Mouse (Mus musculus): ENCODE measurements around the gene Gm28845. TPM values are rescaled to one million over a fixed set of nuclear protein-coding genes. Genes with fewer than 3 reads are reported as not detected.

Gene Gm28845
- polyA plus RNA-seq, 2 experiments = not detected

GRCm38 (mm10) chr1:65109756-65110435 is 9.5 kb downstream of the Gm28845 start:
- no peaks in the 10 kb centered on the region for H3K36me3 ChIP-seq (replicated peaks; ENCODE audit: control insufficient read depth, insufficient read depth, low read depth)
- no peak for TF ChIP-seq CTCF (IDR thresholded peaks at IDR 0.05; ENCODE audit: low read depth)
- no peaks in the 10 kb centered on the region for H3K27me3 ChIP-seq (ENCODE audit: control insufficient read depth, insufficient read depth, low read length)
- H3K4me2 ChIP-seq (ENCODE audit: low read depth) = no peak overlapping the region
- H3K9ac ChIP-seq (replicated peaks) = no peak overlapping the region
- no peak overlapping the region for H3K27ac ChIP-seq
- peaks cover 0 to 8% of the 10 kb centered on the region in 2 experiments; a peak in 2 of 4 replicates for H3K4me1 ChIP-seq (replicated peaks; ENCODE audit: control insufficient read depth in 2 of 2, insufficient read depth in 2 of 2, low read length in 1 of 2)
- H3K4me3 ChIP-seq (ENCODE audit: insufficient read depth in 1 of 2, low read depth in 2 of 2, low read length in 2 of 2) = no peak overlapping the region
- DNase-seq (ENCODE audit: low read depth in 3 of 3, low spot score in 3 of 3) (no peak), ATAC-seq (ENCODE audit: insufficient read depth) (no peak)
- no peaks in the 10 kb centered on the region for H3K9me3 ChIP-seq (ENCODE audit: control insufficient read depth, low read length)
- 63% methylated on average over 25 of the region's 25 CpGs for WGBS (ENCODE audit: insufficient replicate concordance)

GRCm38 (mm10) chr1:65109196-65109595 is 10.2 kb downstream of the Gm28845 start:
- Histone ChIP-seq H3K36me3 (replicated peaks; ENCODE audit: control insufficient read depth, insufficient read depth, low read depth) (no peaks in the 10 kb centered on the region), H3K4me3 (ENCODE audit: insufficient read depth in 1 of 2, low read depth in 2 of 2, low read length in 2 of 2) (no peak overlapping the region), H3K4me1 (replicated peaks; ENCODE audit: control insufficient read depth in 2 of 2, insufficient read depth in 2 of 2, low read length in 1 of 2) (peaks cover 0 to 8% of the 10 kb centered on the region in 2 experiments; a peak in 2 of 4 replicates), H3K4me2 (ENCODE audit: low read depth) (no peak overlapping the region), H3K27me3 (ENCODE audit: control insufficient read depth, insufficient read depth, low read length) (no peaks in the 10 kb centered on the region), H3K9me3 (ENCODE audit: control insufficient read depth, low read length) (no peaks in the 10 kb centered on the region), H3K27ac (no peak overlapping the region), H3K9ac (replicated peaks) (no peak overlapping the region)
- no peak for DNase-seq (ENCODE audit: low read depth in 3 of 3, low spot score in 3 of 3)
- WGBS (ENCODE audit: insufficient replicate concordance) = 46% methylated on average over 8 of the region's 8 CpGs
- TF ChIP-seq CTCF (IDR thresholded peaks at IDR 0.05; ENCODE audit: low read depth) = no peak
- TF ChIP-seq EP300 (IDR thresholded peaks at IDR 0.05; ENCODE audit: low read depth) = no peak
- no peak for ATAC-seq (ENCODE audit: insufficient read depth)

GRCm38 (mm10) chr1:65107654-65108279 is 11.6 kb downstream of the Gm28845 start:
- 62% methylated on average over 10 of the region's 10 CpGs for WGBS (ENCODE audit: insufficient replicate concordance)
- H3K9me3 ChIP-seq (ENCODE audit: control insufficient read depth, low read length) = no peaks in the 10 kb centered on the region
- H3K27me3 ChIP-seq (ENCODE audit: control insufficient read depth, insufficient read depth, low read length) = no peaks in the 10 kb centered on the region
- peaks cover 0 to 1% of the 10 kb centered on the region in 2 experiments; a peak in 2 of 4 replicates for H3K4me1 ChIP-seq (replicated peaks; ENCODE audit: control insufficient read depth in 2 of 2, insufficient read depth in 2 of 2, low read length in 1 of 2)
- no peak overlapping the region for H3K27ac ChIP-seq
- H3K9ac ChIP-seq (replicated peaks) = no peak overlapping the region
- ATAC-seq (ENCODE audit: insufficient read depth) (no peak), DNase-seq (ENCODE audit: low read depth in 3 of 3, low spot score in 3 of 3) (no peak)
- no peaks in the 10 kb centered on the region for H3K36me3 ChIP-seq (replicated peaks; ENCODE audit: control insufficient read depth, insufficient read depth, low read depth)
- H3K4me3 ChIP-seq (ENCODE audit: insufficient read depth in 1 of 2, low read depth in 2 of 2, low read length in 2 of 2) = no peak overlapping the region
- H3K4me2 ChIP-seq (ENCODE audit: low read depth) = no peak overlapping the region
- TF ChIP-seq EP300 (IDR thresholded peaks at IDR 0.05; ENCODE audit: low read depth) (no peak), CTCF (IDR thresholded peaks at IDR 0.05; ENCODE audit: low read depth) (no peak)

GRCm38 (mm10) chr1:65103273-65103672 is 16.1 kb downstream of the Gm28845 start, which contains the start of gene Cryga:
TSS of gene Cryga (minus strand) at chr1:65103373.
- Histone ChIP-seq H3K4me1 (replicated peaks; ENCODE audit: control insufficient read depth in 2 of 2, insufficient read depth in 2 of 2, low read length in 1 of 2) (no peaks in the 10 kb centered on the region), H3K27ac (no peak within 1 kb of the TSS), H3K9me3 (ENCODE audit: control insufficient read depth, low read length) (no peaks in the 10 kb centered on the region), H3K27me3 (ENCODE audit: control insufficient read depth, insufficient read depth, low read length) (no peaks in the 10 kb centered on the region), H3K4me2 (ENCODE audit: low read depth) (no peak within 1 kb of the TSS), H3K36me3 (replicated peaks; ENCODE audit: control insufficient read depth, insufficient read depth, low read depth) (no peaks in the 10 kb centered on the region), H3K4me3 (ENCODE audit: insufficient read depth in 1 of 2, low read depth in 2 of 2, low read length in 2 of 2) (no peak within 1 kb of the TSS), H3K9ac (replicated peaks) (no peak within 1 kb of the TSS)
- WGBS (ENCODE audit: insufficient replicate concordance) = 75% methylated on average over 11 of the region's 11 CpGs
- no peak for TF ChIP-seq EP300 (IDR thresholded peaks at IDR 0.05; ENCODE audit: low read depth)
- no peak for TF ChIP-seq CTCF (IDR thresholded peaks at IDR 0.05; ENCODE audit: low read depth)
- DNase-seq (ENCODE audit: low read depth in 3 of 3, low spot score in 3 of 3) (no peak), ATAC-seq (ENCODE audit: insufficient read depth) (no peak)

GRCm38 (mm10) chr1:65096953-65097352 is 22.4 kb downstream of the Gm28845 start:
- TF ChIP-seq CTCF (IDR thresholded peaks at IDR 0.05; ENCODE audit: low read depth) (no peak), EP300 (IDR thresholded peaks at IDR 0.05; ENCODE audit: low read depth) (no peak)
- no peaks in the 10 kb centered on the region for H3K36me3 ChIP-seq (replicated peaks; ENCODE audit: control insufficient read depth, insufficient read depth, low read depth)
- no peak overlapping the region for H3K9ac ChIP-seq (replicated peaks)
- no peak for ATAC-seq (ENCODE audit: insufficient read depth)
- H3K4me1 ChIP-seq (replicated peaks; ENCODE audit: control insufficient read depth in 2 of 2, insufficient read depth in 2 of 2, low read length in 1 of 2) = no peaks in the 10 kb centered on the region
- no peak overlapping the region for H3K4me3 ChIP-seq (ENCODE audit: insufficient read depth in 1 of 2, low read depth in 2 of 2, low read length in 2 of 2)
- DNase-seq (ENCODE audit: low read depth in 3 of 3, low spot score in 3 of 3) = no peak
- no peak overlapping the region for H3K27ac ChIP-seq
- H3K4me2 ChIP-seq (ENCODE audit: low read depth) = no peak overlapping the region
- no peaks in the 10 kb centered on the region for H3K27me3 ChIP-seq (ENCODE audit: control insufficient read depth, insufficient read depth, low read length)
- 67% methylated on average over 3 of the region's 3 CpGs for WGBS (ENCODE audit: insufficient replicate concordance)
- H3K9me3 ChIP-seq (ENCODE audit: control insufficient read depth, low read length) = no peaks in the 10 kb centered on the region

All from liver, embryonic 14.5 days (tissue).